Mouse (Mus musculus): ENCODE data around the gene Cyp2c39.
"Not testable (repeated sequence)": the region's sequence is repeated elsewhere in the genome, so short reads cannot be mapped to it uniquely, and the experiment has no call there.

The Cyp2c39 gene

GRCm38 (mm10) chr19:39510534-39510933 lies at the start of gene Cyp2c39:
Cyp2c39 (plus strand) TSS chr19:39510862.
- no peak for DNase-seq

GRCm38 (mm10) chr19:39462941-39463340 lies 47.7 kb upstream of the Cyp2c39 start, which contains the start of gene Cyp2c38:
Cyp2c38 (minus strand) TSS chr19:39463075.
- DNase-seq = no peak

GRCm38 (mm10) chr19:39463923-39464322 lies 46.7 kb upstream of the Cyp2c39 start:
- DNase-seq = no peak

DNA sequence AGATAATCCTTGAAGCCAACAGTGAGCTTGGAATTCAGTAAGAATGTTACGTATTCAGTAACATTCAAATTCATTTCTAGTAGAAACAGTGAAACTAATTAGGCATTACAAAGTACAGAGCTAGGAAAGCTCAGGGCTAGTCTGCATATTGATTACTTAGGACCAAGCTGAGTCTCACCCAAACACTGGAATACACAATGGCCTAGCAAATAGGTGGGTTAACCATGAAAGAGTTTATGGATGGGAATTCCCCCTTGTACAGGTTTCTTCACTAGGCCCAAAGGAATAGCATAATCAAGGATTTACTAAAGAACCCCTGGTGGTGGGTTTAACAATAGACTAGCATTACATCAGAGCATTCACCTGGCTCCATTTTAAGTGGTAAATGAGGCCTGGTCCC lies 26.7 kb upstream of the Cyp2c39 start:
- not testable (repeated sequence) for DNase-seq

DNA sequence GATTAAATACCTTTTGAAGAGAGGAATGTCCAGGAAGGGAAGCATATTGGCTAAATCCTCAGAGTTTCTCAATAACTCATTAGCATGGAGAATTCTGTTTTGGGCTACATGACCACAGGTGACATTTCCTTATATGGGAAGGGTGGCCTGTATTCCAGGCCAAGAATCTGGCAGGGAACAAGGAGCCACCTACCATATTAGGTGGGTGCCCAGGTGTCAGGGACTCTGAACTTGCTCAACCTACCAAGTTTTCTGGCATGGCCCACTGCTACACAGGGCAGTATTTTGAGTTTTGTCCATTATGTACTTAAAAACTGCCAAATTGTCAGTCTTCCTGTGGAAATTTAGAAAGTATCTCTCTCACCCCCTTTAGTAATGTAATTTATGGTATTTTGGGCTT lies 4.3 kb upstream of the Cyp2c39 start:
- DNase-seq = no peak

GRCm38 (mm10) chr19:39509533-39509932 lies 1.1 kb upstream of the Cyp2c39 start:
- no peak for DNase-seq
